Mouse (Mus musculus) hindbrain, embryonic 12.5 days (tissue): Measurements from ENCODE around the gene Ppm1m. TPM values are rescaled to one million over a fixed set of nuclear protein-coding genes. Genes with fewer than 3 reads are reported as not detected.

Source experiments
- ATAC-seq: fragments of 200-750 bp; cut with Nextera tagmentation; 2 replicates; pipeline ENCODE4 v1.8.0; 2017; ENCODE audit warnings: moderate TSS enrichment; ENCODE audit not compliant: low FRiP score
- H3K27ac ChIP-seq: fragments of 300-500 bp; sonication (generic); 2 replicates; pipeline ENCODE4 v1.5.1; 2016; ENCODE audit warnings: mild to moderate bottlenecking
- H3K27me3 ChIP-seq: fragments of 300-500 bp; sonication (generic); 2 replicates; pipeline ENCODE4 v1.6.1; 2016; ENCODE audit warnings: mild to moderate bottlenecking
- H3K36me3 ChIP-seq: fragments of 300-500 bp; sonication (generic); 2 replicates; pipeline ENCODE4 v1.6.1; 2016; ENCODE audit warnings: mild to moderate bottlenecking
- H3K4me1 ChIP-seq: fragments of 300-500 bp; sonication (generic); 2 replicates; pipeline ENCODE4 v1.6.1; 2016
- H3K4me2 ChIP-seq: fragments of 300-500 bp; sonication (generic); replicated peaks from 2 replicates; pipeline ENCODE4 v1.6.1; 2016; ENCODE audit warnings: mild to moderate bottlenecking
- H3K4me3 ChIP-seq: fragments of 300-500 bp; sonication (generic); 2 replicates; pipeline ENCODE4 v1.5.1; 2016; ENCODE audit warnings: mild to moderate bottlenecking
- H3K9ac ChIP-seq: fragments of 300-500 bp; sonication (generic); 2 replicates; pipeline ENCODE4 v1.6.1; 2016; ENCODE audit warnings: mild to moderate bottlenecking, moderate library complexity
- H3K9me3 ChIP-seq: fragments of 300-500 bp; sonication (generic); replicated peaks from 2 replicates; pipeline ENCODE4 v1.6.1; 2016; ENCODE audit warnings: mild to moderate bottlenecking
- WGBS: fragments of 180-500 bp; shearing (Covaris S2); methylation state at CpG from one replicate; pipeline ENCODE4 v1.1.7; 2016; 5-methylcytosine and 5-hydroxymethylcytosine counted together
- polyA plus RNA-seq: library from polyadenylated mRNA; unstranded; fragments of >200 nt; fragmentation: Nextera tagmentation; extraction: Ambion mirVana; gene quantifications from 2 replicates; pipeline ENCODE4 v1.2.1, GENCODE M21; 2016

Gene Ppm1m
- polyA plus RNA-seq, 1 experiment from 2014 or later, result 37.0 TPM

- H3K27ac ChIP-seq, result peak overlapping the region; percentile 65
- no peaks in the 10 kb centered on the region for H3K27me3 ChIP-seq
- H3K9me3 ChIP-seq, result no peaks in the 10 kb centered on the region
- peaks cover 13% of the 10 kb centered on the region for H3K4me1 ChIP-seq
- ATAC-seq, result peak; percentile 85
- 17% methylated on average over 37 of the region's 37 CpGs for WGBS
- peak overlapping the region; percentile 23 for H3K4me3 ChIP-seq
- H3K4me2 ChIP-seq, result peak overlapping the region; percentile 59
- H3K36me3 ChIP-seq, result peaks cover 32% of the 10 kb centered on the region
- peak overlapping the region; percentile 57 for H3K9ac ChIP-seq
Measured at GRCm38 (mm10) chr9:106211680-106212593, 12.4 kb upstream of the Ppm1m start.

GRCm38 (mm10) chr9:106210853-106211609 lies 11.5 kb upstream of the Ppm1m start:
- 0 out of 2 replicates have a peak overlapping the region, but pooled peaks have one; percentile 23 for H3K4me3 ChIP-seq
- H3K9ac ChIP-seq, result peak overlapping the region; percentile 57; the same call in 1 of the 2 replicates

GRCm38 (mm10) chr9:106209954-106210353 lies 10.4 kb upstream of the Ppm1m start:
- peaks cover 21% of the 10 kb centered on the region for H3K4me1 ChIP-seq
- H3K27me3 ChIP-seq, result no peaks in the 10 kb centered on the region
- no peak for ATAC-seq
- H3K9ac ChIP-seq, result no peak overlapping the region
- H3K9me3 ChIP-seq, result no peaks in the 10 kb centered on the region
- WGBS, result 94% methylated on average over 4 of the region's 4 CpGs
- H3K36me3 ChIP-seq, result peaks cover 26% of the 10 kb centered on the region
- H3K4me2 ChIP-seq, result no peak overlapping the region
- no peak overlapping the region for H3K4me3 ChIP-seq
- H3K27ac ChIP-seq, result no peak overlapping the region

More at GRCm38 (mm10) chr9:106210853-106211609, 11.5 kb upstream of the Ppm1m start:
- Histone ChIP-seq H3K27ac (peak overlapping the region; percentile 65), H3K4me2 (peak overlapping the region; percentile 59), H3K36me3 (peaks cover 32% of the 10 kb centered on the region), H3K4me1 (peaks cover 16% of the 10 kb centered on the region), H3K9me3 (no peaks in the 10 kb centered on the region), H3K27me3 (no peaks in the 10 kb centered on the region)
- WGBS, result 36% methylated on average over 9 of the region's 9 CpGs
- no peak for ATAC-seq

- H3K4me2 ChIP-seq, result no peak overlapping the region
- WGBS, result 89% methylated on average over 5 of the region's 5 CpGs
- no peak overlapping the region for H3K4me3 ChIP-seq
- H3K9me3 ChIP-seq, result no peaks in the 10 kb centered on the region
- H3K4me1 ChIP-seq, result peaks cover 36% of the 10 kb centered on the region
- H3K9ac ChIP-seq, result no peak overlapping the region
- no peaks in the 10 kb centered on the region for H3K27me3 ChIP-seq
- peaks cover 11% of the 10 kb centered on the region for H3K36me3 ChIP-seq
- no peak overlapping the region for H3K27ac ChIP-seq
- ATAC-seq, result no peak
Measured at GRCm38 (mm10) chr9:106208181-106208580, 8.6 kb upstream of the Ppm1m start.

- no peak overlapping the region for H3K9ac ChIP-seq
Measured at GRCm38 (mm10) chr9:106206515-106206914, 7.0 kb upstream of the Ppm1m start.

GRCm38 (mm10) chr9:106205713-106206290 lies 6.3 kb upstream of the Ppm1m start:
- H3K27ac ChIP-seq, result no peak overlapping the region
- H3K27me3 ChIP-seq, result no peaks in the 10 kb centered on the region
- WGBS, result 81% methylated on average over 7 of the region's 7 CpGs
- H3K9ac ChIP-seq, result no peak overlapping the region
- H3K4me3 ChIP-seq, result no peak overlapping the region
- peaks cover 29% of the 10 kb centered on the region for H3K4me1 ChIP-seq
- H3K4me2 ChIP-seq, result no peak overlapping the region
- ATAC-seq, result no peak
- no peaks in the 10 kb centered on the region for H3K36me3 ChIP-seq
- no peaks in the 10 kb centered on the region for H3K9me3 ChIP-seq

More at GRCm38 (mm10) chr9:106206515-106206914, 7.0 kb upstream of the Ppm1m start:
- 74% methylated on average over 2 of the region's 2 CpGs for WGBS
- Histone ChIP-seq H3K36me3 (no peaks in the 10 kb centered on the region), H3K9me3 (no peaks in the 10 kb centered on the region), H3K4me3 (no peak overlapping the region), H3K27me3 (no peaks in the 10 kb centered on the region), H3K4me1 (peaks cover 34% of the 10 kb centered on the region), H3K4me2 (no peak overlapping the region), H3K27ac (no peak overlapping the region)
- no peak for ATAC-seq

- H3K27ac ChIP-seq, result no peak overlapping the region
- H3K4me3 ChIP-seq, result peak overlapping the region; percentile 64
- H3K36me3 ChIP-seq, result no peaks in the 10 kb centered on the region
- H3K27me3 ChIP-seq, result 0 out of 2 replicates have a peak, but pooled peaks cover 4% of the 10 kb centered on the region
- H3K9ac ChIP-seq, result peak overlapping the region; percentile 25; the same call in 1 of the 2 replicates
- H3K9me3 ChIP-seq, result no peaks in the 10 kb centered on the region
- H3K4me2 ChIP-seq, result peak overlapping the region; percentile 61
- 81% methylated on average over 7 of the region's 7 CpGs for WGBS
- H3K4me1 ChIP-seq, result peaks cover 34% of the 10 kb centered on the region
- ATAC-seq, result no peak
Measured at GRCm38 (mm10) chr9:106203990-106204851, 4.7 kb upstream of the Ppm1m start.

- peak within 1 kb of the TSS; percentile 64 for H3K4me3 ChIP-seq
- ATAC-seq, result peak; percentile 84
- no peaks in the 10 kb centered on the region for H3K36me3 ChIP-seq
- H3K4me2 ChIP-seq, result peak within 1 kb of the TSS; percentile 61
- peak within 1 kb of the TSS; percentile 83 for H3K9ac ChIP-seq
- 0 out of 2 replicates have a peak, but pooled peaks cover 4% of the 10 kb centered on the region for H3K27me3 ChIP-seq
- WGBS, result 2% methylated on average over 61 of the region's 61 CpGs
- H3K27ac ChIP-seq, result peak within 1 kb of the TSS; percentile 74
- H3K4me1 ChIP-seq, result peaks cover 40% of the 10 kb centered on the region
- H3K9me3 ChIP-seq, result no peaks in the 10 kb centered on the region
Measured at GRCm38 (mm10) chr9:106202819-106203636, 3.5 kb upstream of the Ppm1m start, which contains the start of gene Twf2. Gene Twf2 (plus strand): TSS chr9:106203108.

- no peak overlapping the region for H3K4me3 ChIP-seq
- no peaks in the 10 kb centered on the region for H3K36me3 ChIP-seq
- ATAC-seq, result no peak
- WGBS, result 86% methylated on average over 3 of the region's 3 CpGs
- no peak overlapping the region for H3K9ac ChIP-seq
- H3K4me2 ChIP-seq, result peak overlapping the region; percentile 61; the same call in 1 of the 2 replicates
- H3K27me3 ChIP-seq, result 0 out of 2 replicates have a peak, but pooled peaks cover 4% of the 10 kb centered on the region
- H3K9me3 ChIP-seq, result no peaks in the 10 kb centered on the region
- H3K4me1 ChIP-seq, result peaks cover 41% of the 10 kb centered on the region
- no peak overlapping the region for H3K27ac ChIP-seq
Measured at GRCm38 (mm10) chr9:106201895-106202294, 2.3 kb upstream of the Ppm1m start.

GRCm38 (mm10) chr9:106198962-106199458 lies 536 bp downstream of the Ppm1m start:
- no peaks in the 10 kb centered on the region for H3K36me3 ChIP-seq
- peak overlapping the region; percentile 71 for H3K4me2 ChIP-seq
- WGBS, result under 1% methylated on average over 47 of the region's 51 CpGs
- ATAC-seq, result peak; percentile 39
- H3K9ac ChIP-seq, result peak overlapping the region; percentile 78
- peak overlapping the region; percentile 63 for H3K4me3 ChIP-seq
- no peak overlapping the region for H3K27ac ChIP-seq
- H3K27me3 ChIP-seq, result 0 out of 2 replicates have a peak, but pooled peaks cover 4% of the 10 kb centered on the region
- H3K4me1 ChIP-seq, result peaks cover 33% of the 10 kb centered on the region
- no peaks in the 10 kb centered on the region for H3K9me3 ChIP-seq
